Mouse (Mus musculus) activated CD4-positive, CD25-positive, alpha-beta regulatory T cell (primary cell): Measurements from ENCODE around the gene Vmn1r202. TPM values are rescaled to one million over a fixed set of nuclear protein-coding genes. Genes with fewer than 3 reads are reported as not detected.

Source experiments
- polyA plus RNA-seq, 2 experiments: library from polyadenylated mRNA; unstranded; fragments of 100-300 nt; shearing (Covaris generic); gene quantifications; one replicate each; pipeline ENCODE4 v1.2.1; 2017

The Vmn1r202 gene
- under 1 TPM; 0.02 to 0.17 TPM for polyA plus RNA-seq

GRCm38 (mm10) chr13:22505281-22505680 lies at the start of gene Vmn1r202:
Gene Vmn1r202, minus strand, starts transcription at chr13:22505381.

DNA sequence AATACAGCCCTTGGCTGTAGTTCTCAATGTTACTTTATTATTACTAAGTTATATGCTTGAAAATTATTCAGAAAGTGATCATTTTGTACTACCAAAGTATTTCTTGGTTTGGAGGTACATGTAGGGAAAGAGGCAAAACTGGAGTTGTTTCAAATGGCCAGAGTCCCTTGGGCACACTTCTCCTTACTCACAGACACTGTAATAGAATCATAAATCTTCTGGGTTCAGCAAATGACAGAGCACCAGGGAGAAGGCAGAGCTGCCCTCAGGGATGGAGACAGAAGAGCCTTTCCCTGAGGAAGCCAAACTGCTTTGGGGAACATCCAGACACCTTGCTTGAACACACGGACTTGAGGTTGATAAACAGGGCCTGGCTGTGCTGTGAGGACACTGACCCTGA lies 47.7 kb upstream of the Vmn1r202 start, which contains the start of gene Vmn1r204:
Gene Vmn1r204 (plus strand): TSS at position 301 of the 400 bp plus-strand sequence.

DNA sequence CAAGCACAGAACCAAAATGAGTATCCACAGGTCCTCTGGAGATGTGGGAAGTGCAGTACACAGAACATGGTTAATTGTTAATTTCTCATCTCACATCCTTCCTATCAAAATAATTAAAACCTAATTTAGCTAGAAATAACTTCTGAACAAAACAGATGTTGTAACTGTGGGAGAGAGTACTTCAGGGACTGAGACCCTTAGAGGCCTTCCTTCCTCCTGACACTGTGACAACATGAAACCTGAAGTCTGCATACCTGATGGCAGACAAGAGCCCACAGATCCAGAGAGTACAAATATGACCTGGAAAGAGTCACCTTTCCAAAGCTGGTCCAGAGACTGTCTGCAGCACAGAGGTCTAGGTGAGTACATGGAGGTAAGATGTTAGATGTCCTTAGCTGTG lies 12.6 kb upstream of the Vmn1r202 start, which contains the start of gene Vmn1r203:
Gene Vmn1r203 (plus strand): TSS at position 301 of the 400 bp plus-strand sequence.

DNA sequence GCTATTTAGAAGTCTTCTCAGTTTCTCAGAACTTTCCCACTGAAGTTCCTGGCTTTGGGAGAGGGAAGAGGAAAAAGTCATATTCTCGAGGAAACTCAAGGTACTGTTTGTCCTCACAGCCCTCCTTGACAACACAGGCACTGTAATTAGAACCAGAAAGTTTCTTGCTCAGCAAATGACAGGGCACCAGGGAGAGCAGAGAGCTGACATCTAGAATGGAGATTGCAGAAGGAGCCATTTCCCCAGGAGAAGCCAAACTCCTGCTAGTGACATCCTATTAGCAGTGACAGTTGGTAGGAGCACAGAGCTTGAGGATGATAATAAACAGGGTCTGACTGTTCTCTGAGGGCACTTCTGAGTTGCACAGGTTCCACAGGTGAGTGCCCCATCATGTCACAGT lies 33.6 kb downstream of the Vmn1r202 start, which contains the start of gene Vmn1r201:
Gene Vmn1r201 (plus strand): TSS at position 301 of the 400 bp plus-strand sequence.

Other genes starting within 250 kb of the Vmn1r202 start
- not detected for gene Vmn1r195, start 234.9 kb downstream of the Vmn1r202 start, polyA plus RNA-seq
- not detected for gene Vmn1r196, start 215.5 kb downstream of the Vmn1r202 start, polyA plus RNA-seq
- under 1 TPM; 0.08 to 0.11 TPM for gene Vmn1r197, start 180.8 kb downstream of the Vmn1r202 start, polyA plus RNA-seq
- not detected for gene Vmn1r198, start 155.0 kb downstream of the Vmn1r202 start, polyA plus RNA-seq
- not detected for gene Vmn1r199, start 125.6 kb downstream of the Vmn1r202 start, polyA plus RNA-seq
- gene Vmn1r200, start 115.0 kb downstream of the Vmn1r202 start, polyA plus RNA-seq, result not detected
- gene Vmn1r201, start 33.5 kb downstream of the Vmn1r202 start, polyA plus RNA-seq, result not detected
- under 1 TPM; 0.06 to 0.32 TPM for gene Vmn1r203, start 12.7 kb upstream of the Vmn1r202 start, polyA plus RNA-seq
- under 1 TPM in 1 of 2 experiments, not detected in 1; 0.06 TPM for gene Vmn1r204, start 47.8 kb upstream of the Vmn1r202 start, polyA plus RNA-seq
- gene Vmn1r205, start 87.6 kb upstream of the Vmn1r202 start, polyA plus RNA-seq, result not detected
- under 1 TPM in 1 of 2 experiments, not detected in 1; 0.14 TPM for gene Vmn1r206, start 118.9 kb upstream of the Vmn1r202 start, polyA plus RNA-seq
- gene Vmn1r207-ps, start 224.2 kb upstream of the Vmn1r202 start, polyA plus RNA-seq, result not detected